Comparison of ENCODE assay signal across 9 mouse cellular contexts in genomic region chr2:125507893-125508292, GRCm38 (mm10). TPM values are rescaled to one million over a fixed set of nuclear protein-coding genes. Genes with fewer than 3 reads are reported as not detected.
DNase-seq lines count a peak whose midpoint lies in the region; ATAC-seq and TF ChIP-seq lines count a peak whose summit lies in the region.
"Had no signal": no experiment of that assay in that cellular context is flagged by ENCODE, and none has a peak within 500 bp of the region (broad histone marks: within the 10 kb centered on the region; RNA-seq: fewer than 3 reads in every experiment).

TSS of gene Fbn1 (minus strand) at chr2:125507993.

- H3K36me3 ChIP-seq in hindbrain, embryonic 16.5 days (ENCODE audit: control insufficient read depth, insufficient read depth, low read length): no peaks in the 10 kb centered on the region
- H3K36me3 ChIP-seq in neural tube, embryonic 15.5 days: no peaks in the 10 kb centered on the region

- TF ChIP-seq POLR2A in lung, adult 2 months (IDR thresholded peaks at IDR 0.05; ENCODE audit: borderline replicate concordance, extremely low read depth, low read depth, low read length): no peak

- no peak within 1 kb of the TSS for H3K27ac ChIP-seq in hindbrain, embryonic 16.5 days (ENCODE audit: low read depth, low read length)
- no peak within 1 kb of the TSS; the same call in 1 of the 2 replicates for H3K27ac ChIP-seq in neural tube, embryonic 15.5 days (replicated peaks)
- H3K27ac ChIP-seq: macrophage had no signal

- H3K9ac ChIP-seq in hindbrain, embryonic 16.5 days (ENCODE audit: low read depth, low read length): peak within 1 kb of the TSS; percentile 70
- peak within 1 kb of the TSS; percentile 71 for H3K9ac ChIP-seq in neural tube, embryonic 15.5 days (replicated peaks)

- DNase-seq in lung, adult 2 months: no peak
- no peak for DNase-seq in lung, postnatal 14 days
- no peak for DNase-seq in gastrocnemius, adult 18-20 months (ENCODE audit: low spot score)
- no peak for DNase-seq in natural killer cell, adult 2 months (ENCODE audit: low spot score in 2 of 2)
- no peak for DNase-seq in cerebellum, postnatal 10 days
- DNase-seq in right cerebral cortex, postnatal 25 days: no peak

- peak within 1 kb of the TSS; percentile 72 for H3K4me2 ChIP-seq in hindbrain, embryonic 16.5 days (ENCODE audit: low read length)
- H3K4me2 ChIP-seq in neural tube, embryonic 15.5 days: peak within 1 kb of the TSS; percentile 93

- WGBS in lung, adult 2 months: 78% methylated on average over 4 of the region's 4 CpGs
- WGBS in hindbrain, embryonic 16.5 days: 78% methylated on average over 4 of the region's 4 CpGs
- WGBS in neural tube, embryonic 15.5 days: 80% methylated on average over 4 of the region's 4 CpGs

- no peaks in the 10 kb centered on the region for H3K4me1 ChIP-seq in lung, adult 2 months (ENCODE audit: control insufficient read depth, insufficient read depth, low read length)
- H3K4me1 ChIP-seq in hindbrain, embryonic 16.5 days (ENCODE audit: control insufficient read depth, insufficient read depth, low read depth, low read length): peaks cover 7% of the 10 kb centered on the region
- peaks cover 18% of the 10 kb centered on the region for H3K4me1 ChIP-seq in neural tube, embryonic 15.5 days

- no peak for ATAC-seq in hindbrain, embryonic 16.5 days
- no peak for ATAC-seq in neural tube, embryonic 15.5 days (ENCODE audit: low FRiP score)

- H3K9me3 ChIP-seq in hindbrain, embryonic 16.5 days (ENCODE audit: control insufficient read depth, low read length): no peaks in the 10 kb centered on the region
- no peaks in the 10 kb centered on the region for H3K9me3 ChIP-seq in neural tube, embryonic 15.5 days (replicated peaks)

- no peak for TF ChIP-seq CTCF in lung, adult 2 months (IDR thresholded peaks at IDR 0.05; ENCODE audit: insufficient read depth, low read length)

- no peaks in the 10 kb centered on the region for H3K27me3 ChIP-seq in hindbrain, embryonic 16.5 days (replicated peaks; ENCODE audit: control insufficient read depth, insufficient read depth, low read length)
- H3K27me3 ChIP-seq in neural tube, embryonic 15.5 days (replicated peaks): peaks cover 5% of the 10 kb centered on the region

- H3K4me3 ChIP-seq in lung, adult 2 months (replicated peaks; ENCODE audit: extremely low read depth, low read depth, low read length): no peak within 1 kb of the TSS
- peak within 1 kb of the TSS; percentile 74 for H3K4me3 ChIP-seq in hindbrain, embryonic 16.5 days (ENCODE audit: low read length)
- peak within 1 kb of the TSS; percentile 77 for H3K4me3 ChIP-seq in neural tube, embryonic 15.5 days (replicated peaks)

RNA-seq across cellular contexts. Expression of gene Fbn1, which starts in this region (rescaled TPM):
- polyA plus RNA-seq in lung, adult 2 months (2012; rRNA removed): 20.2 and 30.6 TPM in 2 replicates
- 10 to 100 TPM; 27.7 to 33.8 TPM for total RNA-seq in gastrocnemius, adult 18-20 months (2021)
- polyA plus RNA-seq in hindbrain, embryonic 16.5 days (2015; fragmentation: Nextera tagmentation; extraction: Ambion mirVana): 2.1 and 3.6 TPM in 2 replicates
- polyA plus RNA-seq in neural tube, embryonic 15.5 days (2015; fragmentation: Nextera tagmentation; extraction: Ambion mirVana): 3.2 and 4.8 TPM in 2 replicates
